Mouse (Mus musculus): ENCODE measurements around the gene Ccr1. TPM values are rescaled to one million over a fixed set of nuclear protein-coding genes. Genes with fewer than 3 reads are reported as not detected.
A peak's percentile ranks its signal among the peaks of the same experiment; 100 is the strongest.
"Not testable (repeated sequence)": the region's sequence is repeated elsewhere in the genome, so short reads cannot be mapped to it uniquely, and the experiment has no call there.

The Ccr1 gene
- polyA plus RNA-seq, 1 experiment from 2014 or later: 0.98 TPM

- 94% methylated on average over 5 of the region's 5 CpGs for WGBS
- H3K4me3 ChIP-seq: no peak overlapping the region
- H3K36me3 ChIP-seq: no peaks in the 10 kb centered on the region
- ATAC-seq (ENCODE audit: insufficient number of reproducible peaks, low FRiP score): no peak
- no peak overlapping the region for H3K27ac ChIP-seq (ENCODE audit: poor library complexity, severe bottlenecking)
- H3K4me2 ChIP-seq: no peak overlapping the region
- no peaks in the 10 kb centered on the region for H3K9me3 ChIP-seq (replicated peaks)
- no peak overlapping the region for H3K9ac ChIP-seq
- H3K4me1 ChIP-seq (replicated peaks): peaks cover 12% of the 10 kb centered on the region
- H3K27me3 ChIP-seq (replicated peaks): no peaks in the 10 kb centered on the region
Observed at GRCm38 (mm10) chr9:123933716-123934445, 34.6 kb downstream of the Ccr1 start.

- 86% methylated on average over 19 of the region's 19 CpGs for WGBS
- no peaks in the 10 kb centered on the region for H3K27me3 ChIP-seq (replicated peaks)
- no peaks in the 10 kb centered on the region for H3K9me3 ChIP-seq (replicated peaks)
- H3K36me3 ChIP-seq: no peaks in the 10 kb centered on the region
- H3K4me2 ChIP-seq: no peak overlapping the region
- H3K9ac ChIP-seq: no peak overlapping the region
- no peak overlapping the region for H3K27ac ChIP-seq (ENCODE audit: poor library complexity, severe bottlenecking)
- no peak overlapping the region for H3K4me3 ChIP-seq
- H3K4me1 ChIP-seq (replicated peaks): peaks cover 12% of the 10 kb centered on the region
- ATAC-seq (ENCODE audit: insufficient number of reproducible peaks, low FRiP score): no peak
Observed at GRCm38 (mm10) chr9:123932911-123933675, 35.4 kb downstream of the Ccr1 start.

- peaks cover 12% of the 10 kb centered on the region for H3K4me1 ChIP-seq (replicated peaks)
- H3K9me3 ChIP-seq (replicated peaks): no peaks in the 10 kb centered on the region
- no peak overlapping the region for H3K4me2 ChIP-seq
- H3K27me3 ChIP-seq (replicated peaks): no peaks in the 10 kb centered on the region
- H3K9ac ChIP-seq: no peak overlapping the region
- no peaks in the 10 kb centered on the region for H3K36me3 ChIP-seq
- no peak overlapping the region for H3K27ac ChIP-seq (ENCODE audit: poor library complexity, severe bottlenecking)
- WGBS: 43% methylated on average over 6 of the region's 6 CpGs
- H3K4me3 ChIP-seq: no peak overlapping the region
- peak; percentile 27; the same call in 1 of the 2 replicates for ATAC-seq (ENCODE audit: insufficient number of reproducible peaks, low FRiP score)
Observed at GRCm38 (mm10) chr9:123931761-123932700, 36.5 kb downstream of the Ccr1 start.

GRCm38 (mm10) chr9:123930926-123931325 is 37.6 kb downstream of the Ccr1 start:
- Histone ChIP-seq H3K4me3 (no peak overlapping the region), H3K4me1 (replicated peaks) (peaks cover 12% of the 10 kb centered on the region), H3K27ac (ENCODE audit: poor library complexity, severe bottlenecking) (no peak overlapping the region), H3K36me3 (no peaks in the 10 kb centered on the region), H3K9me3 (replicated peaks) (0 out of 2 replicates have a peak, but pooled peaks cover 2% of the 10 kb centered on the region), H3K4me2 (no peak overlapping the region), H3K9ac (no peak overlapping the region), H3K27me3 (replicated peaks) (no peaks in the 10 kb centered on the region)
- ATAC-seq (ENCODE audit: insufficient number of reproducible peaks, low FRiP score): no peak
- WGBS: 83% methylated on average over 3 of the region's 3 CpGs

- Histone ChIP-seq H3K36me3 (no peaks in the 10 kb centered on the region), H3K27ac (ENCODE audit: poor library complexity, severe bottlenecking) (no peak overlapping the region; the same call in 1 of the 2 replicates), H3K4me1 (replicated peaks) (peaks cover 16% of the 10 kb centered on the region), H3K9me3 (replicated peaks) (0 out of 2 replicates have a peak, but pooled peaks cover 3% of the 10 kb centered on the region), H3K4me3 (no peak overlapping the region), H3K9ac (no peak overlapping the region), H3K4me2 (no peak overlapping the region), H3K27me3 (replicated peaks) (no peaks in the 10 kb centered on the region)
- no peak for ATAC-seq (ENCODE audit: insufficient number of reproducible peaks, low FRiP score)
- 79% methylated on average over 3 of the region's 3 CpGs for WGBS
Observed at GRCm38 (mm10) chr9:123930476-123930875, 38.0 kb downstream of the Ccr1 start.

- peaks cover 16% of the 10 kb centered on the region for H3K4me1 ChIP-seq (replicated peaks)
- no peak overlapping the region for H3K4me2 ChIP-seq
- no peak overlapping the region for H3K4me3 ChIP-seq
- WGBS: 48% methylated on average over 4 of the region's 4 CpGs
- H3K9me3 ChIP-seq (replicated peaks): 0 out of 2 replicates have a peak, but pooled peaks cover 3% of the 10 kb centered on the region
- H3K27ac ChIP-seq (ENCODE audit: poor library complexity, severe bottlenecking): no peak overlapping the region
- no peak for ATAC-seq (ENCODE audit: insufficient number of reproducible peaks, low FRiP score)
- H3K9ac ChIP-seq: no peak overlapping the region
- H3K36me3 ChIP-seq: no peaks in the 10 kb centered on the region
- no peaks in the 10 kb centered on the region for H3K27me3 ChIP-seq (replicated peaks)
Observed at GRCm38 (mm10) chr9:123929936-123930335, 38.6 kb downstream of the Ccr1 start.

- Histone ChIP-seq H3K36me3 (no peaks in the 10 kb centered on the region), H3K27ac (ENCODE audit: poor library complexity, severe bottlenecking) (no peak overlapping the region), H3K4me3 (no peak overlapping the region), H3K27me3 (replicated peaks) (no peaks in the 10 kb centered on the region), H3K4me2 (peak overlapping the region; percentile 13), H3K9me3 (replicated peaks) (0 out of 2 replicates have a peak, but pooled peaks cover 3% of the 10 kb centered on the region), H3K4me1 (replicated peaks) (peaks cover 16% of the 10 kb centered on the region), H3K9ac (no peak overlapping the region)
- ATAC-seq (ENCODE audit: insufficient number of reproducible peaks, low FRiP score): no peak
- WGBS: 20% methylated on average over 8 of the region's 8 CpGs
Observed at GRCm38 (mm10) chr9:123928759-123929246, 39.7 kb downstream of the Ccr1 start.

GRCm38 (mm10) chr9:123928118-123928758 is 40.3 kb downstream of the Ccr1 start:
- peaks cover 21% of the 10 kb centered on the region for H3K4me1 ChIP-seq (replicated peaks)
- no peak overlapping the region for H3K27ac ChIP-seq (ENCODE audit: poor library complexity, severe bottlenecking)
- 0 out of 2 replicates have a peak, but pooled peaks cover 3% of the 10 kb centered on the region for H3K9me3 ChIP-seq (replicated peaks)
- no peak overlapping the region for H3K9ac ChIP-seq
- H3K27me3 ChIP-seq (replicated peaks): no peaks in the 10 kb centered on the region
- ATAC-seq (ENCODE audit: insufficient number of reproducible peaks, low FRiP score): no peak
- H3K4me2 ChIP-seq: peak overlapping the region; percentile 13; the same call in 1 of the 2 replicates
- H3K4me3 ChIP-seq: no peak overlapping the region
- 69% methylated on average over 12 of the region's 12 CpGs for WGBS
- no peaks in the 10 kb centered on the region for H3K36me3 ChIP-seq

- Histone ChIP-seq H3K27me3 (replicated peaks) (no peaks in the 10 kb centered on the region), H3K4me3 (no peak overlapping the region), H3K36me3 (no peaks in the 10 kb centered on the region), H3K4me2 (no peak overlapping the region), H3K9ac (no peak overlapping the region), H3K27ac (ENCODE audit: poor library complexity, severe bottlenecking) (no peak overlapping the region), H3K4me1 (replicated peaks) (peaks cover 25% of the 10 kb centered on the region), H3K9me3 (replicated peaks) (0 out of 2 replicates have a peak, but pooled peaks cover 3% of the 10 kb centered on the region)
- 61% methylated on average over 16 of the region's 16 CpGs for WGBS
- no peak for ATAC-seq (ENCODE audit: insufficient number of reproducible peaks, low FRiP score)
Observed at GRCm38 (mm10) chr9:123927281-123927960, 41.1 kb downstream of the Ccr1 start.

- Histone ChIP-seq H3K4me1 (replicated peaks) (peaks cover 25% of the 10 kb centered on the region), H3K4me2 (peak overlapping the region; percentile 90)
- not testable (repeated sequence) for H3K4me3 ChIP-seq; H3K36me3 ChIP-seq; H3K9ac ChIP-seq; H3K27ac ChIP-seq (ENCODE audit: poor library complexity, severe bottlenecking); ATAC-seq (ENCODE audit: insufficient number of reproducible peaks, low FRiP score); H3K27me3 ChIP-seq (replicated peaks); H3K9me3 ChIP-seq (replicated peaks)
- WGBS: 7% methylated on average over 5 of the region's 5 CpGs
Observed at GRCm38 (mm10) chr9:123926041-123926440, 42.5 kb downstream of the Ccr1 start.

All from heart, embryonic 12.5 days (tissue).